Mouse (Mus musculus): Measurements from ENCODE around the gene Sdk1. TPM values are rescaled to one million over a fixed set of nuclear protein-coding genes. Genes with fewer than 3 reads are reported as not detected.

Sdk1 gene
- total and polyA plus RNA-seq, 3 experiments, result 0.04 to 0.87 TPM; not detected in 1

GRCm38 (mm10) chr5:141866042-141866441 lies 624.8 kb downstream of the Sdk1 start:
- TF ChIP-seq JUN (IDR thresholded peaks at IDR 0.05; ENCODE audit: insufficient read depth, low read depth, low read length) (no peak), ZKSCAN1 (IDR thresholded peaks at IDR 0.05; ENCODE audit: borderline replicate concordance, low read depth, low read length) (no peak), CHD1 (IDR thresholded peaks at IDR 0.05; ENCODE audit: low read depth, low read length) (no peak), POLR2AphosphoS2 (IDR thresholded peaks at IDR 0.05; ENCODE audit: low read depth, low read length) (no peak), MAZ (IDR thresholded peaks at IDR 0.05; ENCODE audit: low read depth, low read length) (no peak), USF1 (IDR thresholded peaks at IDR 0.05; ENCODE audit: low read depth, low read length) (no peak), NELFE (IDR thresholded peaks at IDR 0.05; ENCODE audit: low read depth, low read length) (no peak), MEF2A (IDR thresholded peaks at IDR 0.05; ENCODE audit: borderline replicate concordance, low read depth, low read length) (no peak), BHLHE40 (IDR thresholded peaks at IDR 0.05; ENCODE audit: low read depth, low read length) (no peak), KAT2A (IDR thresholded peaks at IDR 0.05; ENCODE audit: insufficient replicate concordance, low read length) (no peak), CTCF (conservative IDR thresholded peaks at IDR 0.05 in 1 of 2, IDR thresholded peaks at IDR 0.05 in 1 of 2; ENCODE audit: low read depth in 2 of 2, low read length in 2 of 2) (no peak), ZNF384 (IDR thresholded peaks at IDR 0.05; ENCODE audit: low read depth, low read length) (no peak), MAX (IDR thresholded peaks at IDR 0.05; ENCODE audit: low read length) (no peak), PAX5 (IDR thresholded peaks at IDR 0.05; ENCODE audit: low read length) (no peak)
- H3K79me2 ChIP-seq (replicated peaks; ENCODE audit: control insufficient read depth, extremely low read depth, insufficient read depth, poor library complexity, severe bottlenecking), result no peaks in the 10 kb centered on the region
- no peaks in the 10 kb centered on the region for H3K9me3 ChIP-seq (replicated peaks; ENCODE audit: low read length)
- no peak overlapping the region for H3K27ac ChIP-seq (ENCODE audit: insufficient read depth, low read depth)
- in situ Hi-C loops (cut with MboI; ENCODE audit: low pct_ligation_motif_present, low pct_unique_long_range_greater_than_20kb, low sequenced_read_pairs), result no loop called here
- no peak overlapping the region for H3K4me2 ChIP-seq (ENCODE audit: insufficient read depth, low read depth, poor library complexity, severe bottlenecking)
- no peak for DNase-seq (ENCODE audit: extremely low read depth)
- H3K27me3 ChIP-seq (replicated peaks), result peaks cover 44% of the 10 kb centered on the region
- dilution Hi-C loops (cut with MboI; ENCODE audit: extremely low pct_ligation_motif_present, extremely low pct_unique_long_range_greater_than_20kb, low sequenced_read_pairs), result no loop called here
- H3K4me3 ChIP-seq (replicated peaks in 1 of 3; ENCODE audit: low read depth in 2 of 3, low read length in 2 of 3, poor library complexity in 1 of 3), result no peak overlapping the region
- no peaks in the 10 kb centered on the region for H3K4me1 ChIP-seq (ENCODE audit: control insufficient read depth in 1 of 2, insufficient read depth in 2 of 2)
- H3K9ac ChIP-seq (ENCODE audit: insufficient read depth, low read depth), result no peak overlapping the region
- H3K36me3 ChIP-seq (replicated peaks in 1 of 2; ENCODE audit: control insufficient read depth in 1 of 2, insufficient read depth in 1 of 2, low read length in 1 of 2), result no peaks in the 10 kb centered on the region

GRCm38 (mm10) chr5:141873751-141874150 lies 632.5 kb downstream of the Sdk1 start:
- H3K4me3 ChIP-seq (replicated peaks in 1 of 3; ENCODE audit: low read depth in 2 of 3, low read length in 2 of 3, poor library complexity in 1 of 3), result no peak overlapping the region
- no peak for DNase-seq (ENCODE audit: extremely low read depth)
- H3K4me1 ChIP-seq (ENCODE audit: control insufficient read depth in 1 of 2, insufficient read depth in 2 of 2), result no peaks in the 10 kb centered on the region
- no peak overlapping the region for H3K27ac ChIP-seq (ENCODE audit: insufficient read depth, low read depth)
- H3K9ac ChIP-seq (ENCODE audit: insufficient read depth, low read depth), result no peak overlapping the region
- peaks cover 10% of the 10 kb centered on the region for H3K27me3 ChIP-seq (replicated peaks)
- no peak for TF ChIP-seq ZMIZ1 (IDR thresholded peaks at IDR 0.05; ENCODE audit: low read depth, low read length)
- TF ChIP-seq EP300 (IDR thresholded peaks at IDR 0.05; ENCODE audit: low read length), result no peak
- TF ChIP-seq TCF12 (IDR thresholded peaks at IDR 0.05; ENCODE audit: low read depth, low read length), result no peak
- no peak for TF ChIP-seq JUN (IDR thresholded peaks at IDR 0.05; ENCODE audit: insufficient read depth, low read depth, low read length)
- no peak for TF ChIP-seq POLR2A (IDR thresholded peaks at IDR 0.05; ENCODE audit: low read depth, low read length)
- TF ChIP-seq BHLHE40 (IDR thresholded peaks at IDR 0.05; ENCODE audit: low read depth, low read length), result no peak
- TF ChIP-seq GABPA (IDR thresholded peaks at IDR 0.05; ENCODE audit: insufficient replicate concordance, low read depth, low read length), result no peak
- TF ChIP-seq SIN3A (IDR thresholded peaks at IDR 0.05; ENCODE audit: low read length), result no peak
- no peak for TF ChIP-seq MAFK (IDR thresholded peaks at IDR 0.05; ENCODE audit: insufficient replicate concordance, low read length)
- TF ChIP-seq SMC3 (IDR thresholded peaks at IDR 0.05; ENCODE audit: low read depth, low read length), result no peak
- TF ChIP-seq ETS1 (conservative IDR thresholded peaks at IDR 0.05; ENCODE audit: low read depth, low read length), result no peak
- H3K79me2 ChIP-seq (replicated peaks; ENCODE audit: control insufficient read depth, extremely low read depth, insufficient read depth, poor library complexity, severe bottlenecking), result no peaks in the 10 kb centered on the region
- H3K4me2 ChIP-seq (ENCODE audit: insufficient read depth, low read depth, poor library complexity, severe bottlenecking), result no peak overlapping the region
- no peaks in the 10 kb centered on the region for H3K36me3 ChIP-seq (replicated peaks in 1 of 2; ENCODE audit: control insufficient read depth in 1 of 2, insufficient read depth in 1 of 2, low read length in 1 of 2)
- dilution Hi-C loops (cut with MboI; ENCODE audit: extremely low pct_ligation_motif_present, extremely low pct_unique_long_range_greater_than_20kb, low sequenced_read_pairs), result no loop called here
- in situ Hi-C loops (cut with MboI; ENCODE audit: low pct_ligation_motif_present, low pct_unique_long_range_greater_than_20kb, low sequenced_read_pairs), result no loop called here
- peaks cover 7% of the 10 kb centered on the region for H3K9me3 ChIP-seq (replicated peaks; ENCODE audit: low read length)

Data from CH12.LX (cell line).